Mouse (Mus musculus): ENCODE measurements at regions not wholly inside any gene's neighbourhood (a gene's known extent, or its start where the extent isn't known, plus 50 kb on each side); places are given as distances from the start of the nearest gene placed in this dataset.

DNA sequence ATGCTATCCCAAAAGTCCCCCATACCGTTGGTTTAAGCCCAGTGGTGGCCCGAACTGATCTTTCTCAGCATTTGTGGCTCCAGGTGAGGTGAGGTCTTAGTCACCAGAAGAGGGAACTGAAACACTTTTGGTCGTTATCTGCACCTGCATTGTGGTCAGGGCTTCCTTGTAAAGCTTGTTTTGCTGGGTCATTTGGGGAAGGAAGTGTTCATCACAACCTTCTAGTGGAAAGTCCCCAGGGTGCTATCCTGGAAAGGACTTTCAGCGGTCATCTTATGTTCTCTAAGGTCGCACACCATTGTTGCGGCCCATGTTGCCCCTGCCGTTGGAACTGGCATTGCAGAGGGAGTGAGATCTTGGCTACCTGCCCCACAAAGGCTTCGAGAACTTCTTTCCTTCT lies 651.5 kb upstream of the Pcdh9 start:
- peak; percentile 1 for DNase-seq (ENCODE audit: low spot score)

DNA sequence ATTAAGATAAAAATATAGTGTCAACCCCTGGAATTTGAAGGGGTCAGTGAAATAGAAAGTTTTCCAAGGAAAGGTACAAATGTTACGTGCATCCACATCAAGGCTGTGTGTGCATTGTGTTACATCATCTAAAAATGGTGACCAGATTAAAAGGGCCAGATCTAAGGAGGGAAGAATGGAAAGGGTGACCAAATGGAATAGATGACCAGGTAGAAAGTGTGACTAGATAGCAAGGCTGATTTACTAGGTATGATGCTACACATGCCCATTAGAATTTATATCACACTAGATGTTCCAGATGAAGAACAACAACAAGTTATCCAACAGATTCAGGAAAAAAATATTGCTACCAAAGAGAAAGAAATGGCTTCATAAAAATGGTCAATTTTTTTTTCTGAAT lies 635.2 kb upstream of the Pcdh9 start:
- no peak for DNase-seq (ENCODE audit: low spot score)

DNA sequence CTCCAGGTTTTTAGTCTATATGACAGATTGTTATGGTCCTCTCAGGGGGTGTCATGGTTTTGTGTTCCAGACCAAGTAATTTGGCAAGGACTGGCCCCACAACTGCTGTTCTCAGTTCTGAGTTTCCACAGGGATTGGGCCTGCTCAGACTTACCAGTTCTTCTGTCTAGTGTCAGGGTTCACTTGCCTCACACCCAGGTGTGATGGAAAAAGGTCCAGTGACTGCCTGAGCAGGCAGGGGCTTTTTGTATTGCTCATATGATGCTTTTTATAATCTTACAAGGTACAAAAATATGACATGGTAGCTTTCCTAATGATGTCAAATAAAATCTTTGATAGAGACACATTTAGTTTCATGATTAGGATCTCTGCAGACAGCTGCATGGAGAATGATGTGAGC lies 634.8 kb upstream of the Pcdh9 start:
- no peak for DNase-seq (ENCODE audit: low spot score)

DNA sequence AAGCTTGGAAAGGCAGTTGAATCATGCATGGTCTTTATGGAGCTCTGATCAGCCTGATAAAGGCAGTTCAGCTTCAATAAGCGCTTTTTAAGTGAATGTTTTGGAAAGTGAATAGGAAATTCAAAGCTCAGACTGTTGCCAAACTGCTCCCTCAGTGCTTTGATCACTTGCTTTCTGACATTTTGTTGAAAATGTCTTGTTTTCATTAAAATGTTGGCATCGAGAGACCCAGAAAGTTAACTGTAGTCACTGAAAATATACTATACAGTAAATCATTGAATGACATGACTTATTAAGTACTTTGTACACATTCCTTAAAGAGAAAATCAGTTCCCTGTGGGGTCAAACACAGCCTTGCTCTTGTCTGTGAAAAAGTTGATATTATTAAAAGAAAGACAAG lies 631.5 kb upstream of the Pcdh9 start:
- DNase-seq (ENCODE audit: low spot score) = no peak

DNA sequence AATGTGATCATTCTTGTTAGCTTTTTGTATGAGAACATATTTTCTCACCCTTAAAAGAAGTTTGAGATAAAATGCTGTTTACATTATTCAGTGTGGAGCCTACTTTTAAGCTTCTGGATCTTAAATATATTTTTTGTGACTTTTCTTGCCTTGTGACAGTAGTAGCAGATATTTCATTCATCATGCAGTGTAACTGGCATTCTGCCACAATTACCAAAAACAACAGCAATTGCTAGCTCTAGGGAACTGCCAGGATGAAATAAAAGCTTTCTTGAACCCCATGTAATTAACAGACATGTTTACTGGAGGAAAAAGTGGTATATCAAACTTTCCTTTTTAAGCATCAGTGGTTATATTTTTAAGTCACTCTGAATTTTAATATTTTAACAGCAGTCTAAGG lies 600.9 kb upstream of the Pcdh9 start:
- no peak for DNase-seq (ENCODE audit: low spot score)

DNA sequence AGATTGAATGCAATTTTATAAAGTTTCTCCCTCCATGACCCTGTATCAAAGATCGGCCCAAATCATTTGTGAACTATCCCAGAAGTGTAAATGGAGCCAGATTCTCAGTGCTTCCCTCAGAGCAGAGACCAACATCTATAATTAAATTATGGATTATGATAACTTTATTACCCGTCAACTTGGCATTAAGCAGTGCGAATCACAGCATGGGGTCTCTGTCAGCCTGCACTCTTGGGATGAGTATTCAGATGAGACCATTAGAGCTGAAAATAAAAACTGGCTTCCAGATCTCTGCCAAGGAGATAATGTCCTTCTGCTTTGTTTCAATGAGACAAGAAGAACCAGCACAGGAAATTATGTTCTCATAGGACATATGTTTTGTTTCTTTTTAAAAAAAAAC lies 585.4 kb upstream of the Pcdh9 start:
- DNase-seq (ENCODE audit: low spot score) = no peak

DNA sequence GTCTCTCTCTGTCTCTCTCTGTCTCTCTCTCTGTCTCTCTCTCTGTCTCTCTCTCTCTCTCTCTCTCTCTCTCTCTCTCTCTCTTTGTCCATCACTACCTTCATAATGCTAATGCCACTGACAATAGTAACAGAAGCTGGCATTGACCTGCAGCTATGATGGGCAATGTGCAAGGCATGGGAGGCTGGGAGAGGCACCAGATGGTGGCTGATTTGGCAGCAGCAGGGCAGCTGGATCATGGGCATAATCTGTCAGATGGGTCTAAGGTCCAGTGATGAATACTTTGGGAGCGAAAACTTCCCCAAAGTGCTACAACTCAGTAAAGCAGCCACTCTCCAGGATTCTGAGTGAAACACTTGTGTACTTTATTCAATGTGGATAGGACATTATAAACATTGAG lies 582.7 kb upstream of the Pcdh9 start:
- DNase-seq (ENCODE audit: low spot score) = no peak

DNA sequence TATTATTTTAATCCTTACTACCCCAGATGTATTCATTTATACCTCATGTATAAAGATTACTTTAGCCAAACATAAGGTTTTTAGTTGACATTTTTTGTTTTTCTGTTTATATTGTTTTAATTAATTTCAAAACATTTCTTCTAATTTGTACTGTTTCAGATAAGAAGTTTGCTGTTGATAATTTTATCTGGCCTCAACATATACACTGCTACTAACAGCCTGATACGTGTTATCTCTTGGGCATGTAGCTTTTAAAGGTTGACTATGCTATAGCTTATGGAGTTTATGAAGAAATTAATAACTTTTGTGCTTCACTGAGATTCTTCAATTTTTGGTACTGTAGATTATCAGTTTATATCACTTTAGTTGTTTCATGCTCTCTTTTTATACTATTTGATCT lies 555.5 kb upstream of the Pcdh9 start:
- DNase-seq (ENCODE audit: low spot score) = no peak

DNA sequence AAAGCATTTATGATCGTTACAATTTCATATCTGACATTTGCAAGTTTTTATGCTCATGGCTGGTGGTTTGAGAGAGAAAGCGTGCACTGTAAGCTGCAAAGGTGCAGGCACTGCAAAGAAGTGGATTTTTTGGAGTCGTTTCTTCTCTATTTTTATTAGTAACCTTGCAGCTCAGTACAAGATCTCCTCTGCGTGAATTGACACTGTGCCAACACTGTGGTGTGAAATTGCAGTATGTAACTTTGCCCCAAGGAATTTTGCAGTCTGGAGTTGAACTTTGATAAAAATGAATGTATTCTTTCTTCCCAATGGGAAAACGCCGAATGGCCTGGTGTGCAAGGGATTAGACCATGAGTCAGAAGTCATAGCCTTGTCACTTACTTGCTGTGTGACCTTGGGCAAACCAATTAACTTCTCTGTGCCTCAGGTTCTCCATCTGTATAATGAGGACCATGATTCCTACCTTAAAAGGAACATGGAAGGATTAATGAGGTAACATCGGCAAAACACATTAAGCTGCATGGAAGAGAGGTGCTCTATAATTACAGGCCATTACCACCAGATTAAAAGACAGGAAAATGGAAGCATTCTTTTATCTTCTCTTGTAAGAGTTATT lies 543.0 kb upstream of the Pcdh9 start:
- DNase-seq (ENCODE audit: low spot score) = no peak

DNA sequence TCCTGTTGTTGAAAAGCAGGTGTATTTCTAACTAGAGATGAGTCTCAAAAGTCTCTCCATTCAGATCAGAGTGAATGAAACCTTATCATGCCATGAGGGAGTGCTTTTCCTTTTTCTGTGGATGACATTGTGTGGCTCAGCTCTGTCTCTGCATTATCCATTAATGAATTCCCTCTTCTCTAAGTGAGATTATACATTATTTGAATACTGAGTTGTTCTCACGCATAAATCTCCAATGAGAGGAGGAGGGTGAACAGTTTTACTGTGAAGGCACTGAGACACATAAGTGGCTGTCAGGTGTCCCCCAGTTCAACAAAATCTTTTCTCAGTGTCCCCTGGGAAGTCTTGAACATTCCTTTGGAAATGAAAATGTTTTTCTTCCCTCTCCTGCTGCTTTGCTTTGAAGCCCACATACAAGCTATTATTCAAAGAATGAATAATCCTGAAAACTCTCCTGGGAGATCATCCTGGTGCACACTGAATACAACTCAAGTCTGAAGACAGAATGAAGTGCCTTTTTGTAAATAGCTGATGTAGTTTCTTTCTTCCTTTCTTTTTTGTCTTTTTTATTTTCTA lies 537.2 kb upstream of the Pcdh9 start:
- no peak for DNase-seq (ENCODE audit: low spot score)

Measured in T-cell, adult 2 months (primary cell).